Mouse (Mus musculus) heart, postnatal 10 days (tissue): ENCODE results near the gene Enpp1. TPM values are rescaled to one million over a fixed set of nuclear protein-coding genes. Genes with fewer than 3 reads are reported as not detected.

Experiments
- DNase-seq, 2 experiments: peaks; one replicate each; pipeline ENCODE4 v3.0.0; 2021
- intact Hi-C: fragments of 180-260 bp; cut with DNase I; formaldehyde crosslinking; loops from one replicate; pipeline ENCODE4 v1.15.1; 2025
- total RNA-seq, 2 experiments: library from RNA; stranded (reverse); gene quantifications; 2 replicates each; pipeline ENCODE4 v1.2.3; 2021

Gene Enpp1
- total RNA-seq, 2 experiments from 2014 or later = 6.4 to 6.5 TPM

DNA sequence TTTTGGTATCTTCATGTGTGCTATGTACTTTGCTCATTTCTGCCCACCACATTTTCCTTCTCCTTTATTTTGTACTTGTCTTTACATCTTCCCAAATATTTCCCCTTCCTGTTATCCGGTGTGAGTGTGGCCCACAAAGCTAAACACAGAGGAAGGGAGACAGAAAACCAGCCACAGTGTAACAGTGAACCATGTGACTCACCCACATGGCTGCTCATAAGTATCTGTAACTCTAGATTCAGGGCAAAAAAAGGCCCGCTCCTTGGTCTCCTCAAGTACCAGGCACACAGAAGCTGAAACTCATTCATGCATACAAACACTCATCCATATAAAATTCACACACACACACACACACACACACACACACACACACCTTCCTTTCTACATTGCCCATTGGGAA lies 108.9 kb downstream of the Enpp1 start:
- no peak for DNase-seq
- intact Hi-C loops = no loop called here

DNA sequence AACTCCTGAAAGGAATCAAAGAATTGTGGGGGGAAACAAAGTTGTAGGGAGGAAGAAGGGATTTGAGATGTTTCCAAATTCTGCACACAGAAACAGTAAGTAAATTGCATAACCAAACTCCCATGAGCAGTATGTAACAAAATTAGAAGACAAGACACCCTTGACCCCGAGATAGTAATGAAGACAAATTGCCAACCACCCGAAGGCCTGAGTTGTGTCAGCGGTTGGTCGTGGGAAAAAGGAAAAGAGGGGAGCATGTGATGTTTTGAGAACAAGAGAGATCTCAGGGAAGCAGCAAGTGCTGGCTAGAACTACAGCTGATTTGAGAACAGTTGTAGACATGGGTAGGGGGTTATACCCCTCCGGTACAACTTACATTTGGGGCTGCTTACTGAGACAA lies 112.2 kb downstream of the Enpp1 start:
- intact Hi-C loops = no loop called here
- peak; percentile 27 to 43 for DNase-seq

DNA sequence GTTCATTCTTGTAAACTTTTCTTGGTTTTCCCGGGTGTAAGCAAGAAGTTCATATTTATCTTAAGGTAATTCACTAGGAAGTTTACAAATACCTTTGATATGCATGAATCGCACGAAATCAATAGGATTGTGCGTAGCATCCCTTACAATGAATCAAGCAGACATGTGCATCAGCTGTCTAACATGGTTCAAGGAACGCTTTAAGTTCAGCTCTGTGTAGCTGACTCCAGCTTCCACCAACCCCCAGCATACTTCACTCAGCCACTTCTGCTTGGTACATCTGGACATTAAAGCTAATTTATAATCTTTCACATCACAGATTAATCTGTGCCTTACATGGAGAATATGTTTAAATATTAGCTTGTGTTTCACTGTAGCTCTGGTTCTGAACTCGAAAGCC lies 113.3 kb downstream of the Enpp1 start:
- intact Hi-C loops = no loop called here
- DNase-seq = no peak

DNA sequence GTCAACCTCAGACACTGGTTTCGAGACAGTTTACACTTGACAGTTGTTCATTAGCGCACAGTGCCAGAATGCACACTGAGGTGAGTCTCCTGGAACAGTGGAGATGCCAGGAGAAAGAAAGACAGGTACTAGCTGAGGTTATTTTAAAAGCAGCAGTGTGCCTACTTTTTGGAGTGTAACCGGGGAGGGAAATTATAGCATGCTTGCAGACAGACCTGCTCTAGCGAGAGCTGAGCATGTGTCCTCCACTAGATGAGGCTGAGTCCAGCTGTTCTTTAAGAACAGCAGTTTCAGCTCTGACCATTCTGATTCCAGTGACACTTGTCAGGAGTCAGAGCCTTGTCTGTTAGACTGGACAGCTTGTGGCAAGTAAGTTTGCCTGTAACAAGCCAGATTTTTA lies 114.2 kb downstream of the Enpp1 start:
- DNase-seq = peak in 1 of 2 experiments; percentile 17
- intact Hi-C loops = loop anchor here (1.0 kb wide), 1 partner anchor 24 kb away; no protein-coding TSS in a partner anchor

DNA sequence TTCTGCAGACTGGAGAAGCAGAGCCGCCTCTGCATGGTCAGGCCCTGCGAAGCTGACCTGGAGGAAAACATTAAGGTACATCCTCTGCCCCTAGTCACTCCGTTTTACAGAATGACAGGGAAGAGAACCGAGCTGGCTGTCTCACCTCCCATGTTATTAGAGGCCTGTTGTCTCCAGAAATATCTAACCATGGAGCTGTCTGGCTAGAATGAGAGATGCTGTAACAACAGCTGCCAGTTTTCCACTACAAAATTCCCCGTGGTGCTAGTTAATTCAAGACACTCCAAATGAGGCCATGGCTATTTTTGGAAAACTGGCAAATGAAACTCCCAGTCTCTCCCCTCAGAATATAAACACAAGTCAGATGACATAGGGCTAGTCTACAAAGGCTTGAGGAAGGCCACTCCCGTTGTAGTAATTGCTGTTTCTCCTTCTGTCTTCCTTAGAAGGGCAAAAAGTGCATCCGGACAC lies 115.1 kb downstream of the Enpp1 start:
- intact Hi-C loops = loop anchor here (1.0 kb wide), 1 partner anchor 24 kb away; no protein-coding TSS in a partner anchor
- peak; percentile 78 to 79 for DNase-seq

DNA sequence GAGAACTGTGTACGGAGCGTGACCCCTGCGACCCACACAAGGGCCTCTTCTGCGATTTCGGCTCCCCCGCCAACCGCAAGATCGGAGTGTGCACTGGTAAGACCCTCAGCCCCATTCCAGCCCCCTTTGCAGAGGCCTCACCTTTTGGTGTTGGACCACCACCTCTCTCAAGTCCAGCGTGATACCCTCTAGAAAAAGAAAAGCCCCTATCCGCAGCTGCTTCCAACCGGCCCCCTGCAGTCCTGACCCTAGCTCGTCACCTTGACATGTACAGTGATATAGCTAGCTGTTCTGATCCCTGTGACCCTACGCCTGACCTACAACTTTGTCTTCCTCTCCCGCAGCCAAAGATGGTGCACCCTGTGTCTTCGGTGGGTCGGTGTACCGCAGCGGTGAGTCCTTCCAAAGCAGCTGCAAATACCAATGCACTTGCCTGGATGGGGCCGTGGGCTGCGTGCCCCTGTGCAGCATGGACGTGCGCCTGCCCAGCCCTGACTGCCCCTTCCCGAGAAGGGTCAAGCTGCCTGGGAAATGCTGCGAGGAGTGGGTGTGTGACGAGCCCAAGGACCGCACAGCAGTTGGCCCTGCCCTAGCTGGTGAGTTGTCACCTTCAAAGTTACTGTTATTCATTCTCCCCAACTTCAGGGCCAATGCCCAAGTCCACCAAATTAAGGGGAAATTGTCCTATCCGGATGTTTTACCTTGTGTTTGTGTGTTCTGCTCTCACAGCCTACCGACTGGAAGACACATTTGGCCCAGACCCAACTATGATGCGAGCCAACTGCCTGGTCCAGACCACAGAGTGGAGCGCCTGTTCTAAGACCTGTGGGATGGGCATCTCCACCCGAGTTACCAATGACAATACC lies 115.7 kb downstream of the Enpp1 start:
- intact Hi-C loops = no loop called here
- DNase-seq = peak; percentile 80 to 81

DNA sequence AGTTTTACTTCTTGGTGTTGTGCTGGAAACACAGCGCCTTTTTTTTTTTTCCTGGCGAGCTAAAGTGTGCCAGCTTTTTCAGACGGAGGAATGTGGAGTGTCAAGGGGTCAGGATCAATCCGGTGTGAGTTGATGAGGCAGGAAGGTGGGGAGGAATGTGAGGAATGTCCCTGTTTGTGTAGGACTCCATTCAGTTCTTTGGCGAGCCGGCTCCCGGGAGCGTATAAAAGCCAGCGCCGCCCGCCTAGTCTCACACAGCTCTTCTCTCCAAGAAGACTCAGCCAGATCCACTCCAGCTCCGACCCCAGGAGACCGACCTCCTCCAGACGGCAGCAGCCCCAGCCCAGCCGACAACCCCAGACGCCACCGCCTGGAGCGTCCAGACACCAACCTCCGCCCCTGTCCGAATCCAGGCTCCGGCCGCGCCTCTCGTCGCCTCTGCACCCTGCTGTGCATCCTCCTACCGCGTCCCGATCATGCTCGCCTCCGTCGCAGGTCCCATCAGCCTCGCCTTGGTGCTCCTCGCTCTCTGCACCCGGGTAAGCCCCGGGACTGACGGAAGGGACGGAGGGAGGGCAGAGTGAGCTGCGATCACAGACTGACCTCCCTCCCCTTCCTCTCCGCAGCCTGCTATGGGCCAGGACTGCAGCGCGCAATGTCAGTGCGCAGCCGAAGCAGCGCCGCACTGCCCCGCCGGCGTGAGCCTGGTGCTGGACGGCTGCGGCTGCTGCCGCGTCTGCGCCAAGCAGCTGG lies 116.5 kb downstream of the Enpp1 start, which contains the start of gene Ccn2:
Gene Ccn2, plus strand, starts transcription at position 193 of the 753 bp plus-strand sequence.
- DNase-seq = peak; percentile 93 to 94
- intact Hi-C loops = no loop called here

DNA sequence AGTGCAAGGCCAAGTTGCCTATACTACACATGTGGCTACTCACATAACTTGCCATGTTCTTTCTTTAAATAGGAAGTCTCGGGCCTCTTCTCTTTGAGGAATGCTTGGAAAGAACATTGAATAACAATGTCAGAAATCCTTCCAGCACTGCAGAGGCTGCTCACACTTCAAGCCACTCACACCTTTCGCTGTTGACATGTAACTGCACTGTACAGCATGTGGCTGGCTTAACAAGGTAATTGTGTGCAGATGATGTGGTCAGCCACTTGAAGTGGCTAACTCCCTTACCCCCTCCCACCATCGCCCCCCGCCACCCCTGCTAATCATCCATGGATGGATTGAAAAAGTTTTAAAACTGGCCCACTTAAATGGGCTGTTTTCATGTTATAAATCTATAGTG lies 118.4 kb downstream of the Enpp1 start:
- peak; percentile 84 to 85 for DNase-seq
- intact Hi-C loops = loop anchor here (5.0 kb wide), 1 partner anchor 101 kb away; no protein-coding TSS in a partner anchor

DNA sequence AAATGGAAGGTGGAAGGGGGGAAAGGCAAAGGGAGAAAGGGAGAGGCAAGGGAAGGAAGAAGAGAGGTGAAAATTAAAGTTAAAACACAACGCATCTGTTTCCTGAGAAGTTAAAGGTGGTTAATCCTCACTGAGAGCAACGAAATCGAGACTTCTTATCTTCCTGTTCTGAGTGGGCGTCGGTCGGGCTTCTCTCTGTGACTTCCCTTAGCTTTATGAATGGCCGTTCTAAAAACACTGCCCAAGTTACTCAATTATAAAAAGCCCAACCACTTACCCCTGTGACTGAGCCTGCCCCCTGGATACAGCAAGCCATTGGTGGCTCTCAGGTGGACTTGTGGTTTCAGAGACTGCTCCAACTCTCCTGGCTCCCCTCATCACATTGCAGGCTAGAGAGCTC lies 119.0 kb downstream of the Enpp1 start:
- intact Hi-C loops = loop anchor here (5.0 kb wide), 1 partner anchor 101 kb away; no protein-coding TSS in a partner anchor

DNA sequence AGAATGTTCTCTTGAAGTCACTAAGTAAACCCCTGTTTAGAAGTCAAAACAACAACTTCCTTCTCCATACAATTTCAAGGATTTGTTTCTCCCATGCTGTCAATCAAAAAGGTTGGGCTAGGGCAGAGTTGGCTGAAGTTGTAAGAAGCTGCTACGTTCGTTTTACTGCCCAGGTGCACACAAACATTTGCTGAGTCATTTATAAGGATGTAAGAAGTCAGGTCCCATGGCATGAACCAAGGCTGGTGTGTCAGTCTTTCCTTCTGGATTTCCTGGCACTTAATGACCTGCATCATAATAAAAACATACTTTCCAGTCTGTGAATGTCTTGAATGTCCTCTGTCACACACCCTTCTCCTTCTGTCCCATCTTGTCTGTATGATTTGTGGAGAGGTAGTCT lies 119.6 kb downstream of the Enpp1 start:
- intact Hi-C loops = loop anchor here (5.0 kb wide), 1 partner anchor 100 kb away; no protein-coding TSS in a partner anchor
- DNase-seq = no peak

More for the DNA sequence above, 119.0 kb downstream of the Enpp1 start:
- peak in 1 of 2 experiments; percentile 27 for DNase-seq

DNA sequence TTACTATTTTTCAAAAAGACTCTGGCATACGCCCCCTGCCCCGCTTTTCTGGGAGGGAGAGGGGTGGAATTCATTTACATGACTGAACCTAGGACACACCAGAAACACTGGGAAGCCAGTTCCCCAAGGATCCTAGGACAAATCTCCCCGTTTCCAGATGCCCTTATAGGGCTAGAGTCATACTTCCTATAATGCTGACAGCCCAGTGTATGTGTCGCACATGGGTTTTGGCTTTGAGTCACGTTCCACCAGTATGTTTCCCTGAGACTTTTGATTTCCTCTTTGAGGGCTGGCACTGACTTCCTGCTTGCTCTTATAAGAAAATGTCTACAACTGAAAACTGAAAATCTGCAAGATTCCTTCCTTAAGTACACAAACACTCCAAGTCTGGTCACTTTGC lies 120.2 kb downstream of the Enpp1 start:
- peak in 1 of 2 experiments; percentile 21 for DNase-seq

DNA sequence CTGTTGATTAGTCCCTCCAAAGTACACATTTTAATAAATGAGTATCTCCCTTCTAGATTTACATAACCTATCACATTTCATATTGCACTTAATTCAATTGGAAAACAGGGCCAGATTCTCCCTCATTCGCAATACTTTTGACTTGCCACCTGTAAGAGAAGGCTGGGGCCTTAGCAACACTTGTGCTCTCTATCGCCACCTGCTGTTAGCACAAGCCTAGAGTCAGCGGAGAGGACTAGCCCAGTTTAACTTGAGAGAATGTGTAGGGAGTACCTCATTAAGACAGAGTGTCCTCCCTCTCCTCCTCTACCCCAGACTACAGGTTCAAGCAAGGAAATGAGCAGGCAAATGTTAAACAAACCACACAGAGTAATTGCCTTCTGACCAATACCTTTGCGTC lies 120.8 kb downstream of the Enpp1 start:
- peak; percentile 88 to 92 for DNase-seq
- intact Hi-C loops = loop anchor here (1.0 to 5.0 kb wide), 3 partner anchors 32 to 181 kb away; no protein-coding TSS in a partner anchor

More for the DNA sequence above, 120.2 kb downstream of the Enpp1 start:
- intact Hi-C loops = loop anchor here (1.0 to 5.0 kb wide), 3 partner anchors 31 to 181 kb away; no protein-coding TSS in a partner anchor

DNA sequence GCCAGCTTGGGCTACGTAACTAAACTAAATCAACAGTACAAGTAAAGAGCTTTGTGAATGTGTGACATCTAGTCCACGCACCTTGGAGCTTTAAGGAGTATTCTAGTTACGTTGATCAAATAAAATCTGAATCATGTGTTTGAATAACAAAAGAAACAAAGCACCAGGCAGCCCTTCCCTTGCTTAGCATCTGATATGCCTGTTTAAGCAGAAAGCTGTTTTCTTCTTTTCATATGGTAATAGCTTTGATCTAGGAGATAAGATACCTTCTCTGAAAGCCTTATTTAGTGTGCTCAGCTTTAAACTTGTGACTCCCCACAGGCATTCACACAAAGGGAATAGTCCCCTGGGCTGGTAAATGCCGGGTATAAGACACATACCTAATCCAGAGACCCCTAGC lies 121.4 kb downstream of the Enpp1 start:
- intact Hi-C loops = loop anchor here (2.0 to 5.0 kb wide), 2 partner anchors 32 to 98 kb away; no protein-coding TSS in a partner anchor
- no peak for DNase-seq

DNA sequence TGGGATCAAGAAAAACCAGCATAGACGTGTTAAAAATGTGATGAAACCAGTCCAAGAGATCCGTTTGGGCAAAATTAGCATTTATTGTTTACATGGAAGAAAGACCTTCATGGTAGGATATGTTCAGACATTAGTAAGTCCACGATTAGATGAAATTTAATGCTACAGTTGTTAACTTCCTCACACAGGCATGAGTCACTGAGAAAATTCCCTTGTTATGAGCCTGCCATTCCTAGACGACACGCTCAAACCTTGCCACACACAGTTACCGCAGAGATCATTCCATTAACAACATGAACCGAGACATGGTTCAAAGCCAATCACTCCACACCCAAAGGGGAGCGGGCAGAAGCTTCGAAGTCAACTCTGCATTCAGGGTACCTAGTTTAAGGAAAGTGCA lies 122.7 kb downstream of the Enpp1 start:
- DNase-seq = no peak
- intact Hi-C loops = no loop called here

DNA sequence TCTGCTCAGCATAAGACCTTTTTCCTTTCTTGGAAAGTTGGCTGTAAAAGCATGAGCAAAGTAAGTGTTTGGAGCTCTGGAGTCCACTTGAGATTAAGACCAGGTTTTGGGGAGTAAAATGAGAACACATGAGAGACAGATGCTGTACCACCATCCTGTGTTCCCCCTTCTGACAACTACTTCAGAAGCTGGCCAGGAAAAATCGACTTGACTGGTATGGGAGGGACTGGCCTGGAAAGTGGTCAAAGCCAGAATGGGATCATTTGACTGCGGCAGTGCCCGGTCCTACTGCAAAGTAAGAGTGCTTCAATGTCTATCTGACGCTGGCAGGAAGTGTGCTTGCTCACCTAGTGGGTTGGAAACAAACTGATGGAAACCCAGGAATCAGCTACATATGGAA lies 123.1 kb downstream of the Enpp1 start:
- no peak for DNase-seq
- intact Hi-C loops = no loop called here

Other genes with a start within 250 kb of the Enpp1 start
- gene Ccn2, start 116.7 kb downstream of the Enpp1 start, total RNA-seq = 10 to 100 TPM; 68.0 to 97.9 TPM
- 1 to 10 TPM; 7.6 to 8.3 TPM for gene Enpp3, start 130.7 kb upstream of the Enpp1 start, total RNA-seq
- gene Med23, start 157.8 kb upstream of the Enpp1 start, total RNA-seq = 10 to 100 TPM; 18.7 to 19.9 TPM
- gene Arg1, start 215.3 kb upstream of the Enpp1 start, total RNA-seq = not detected